Mouse (Mus musculus): ENCODE measurements at regions not wholly inside any gene's neighbourhood (a gene's known extent, or its start where the extent isn't known, plus 50 kb on each side); places are given as distances from the start of the nearest gene placed in this dataset.
A peak's percentile ranks its signal among the peaks of the same experiment; 100 is the strongest.

DNA sequence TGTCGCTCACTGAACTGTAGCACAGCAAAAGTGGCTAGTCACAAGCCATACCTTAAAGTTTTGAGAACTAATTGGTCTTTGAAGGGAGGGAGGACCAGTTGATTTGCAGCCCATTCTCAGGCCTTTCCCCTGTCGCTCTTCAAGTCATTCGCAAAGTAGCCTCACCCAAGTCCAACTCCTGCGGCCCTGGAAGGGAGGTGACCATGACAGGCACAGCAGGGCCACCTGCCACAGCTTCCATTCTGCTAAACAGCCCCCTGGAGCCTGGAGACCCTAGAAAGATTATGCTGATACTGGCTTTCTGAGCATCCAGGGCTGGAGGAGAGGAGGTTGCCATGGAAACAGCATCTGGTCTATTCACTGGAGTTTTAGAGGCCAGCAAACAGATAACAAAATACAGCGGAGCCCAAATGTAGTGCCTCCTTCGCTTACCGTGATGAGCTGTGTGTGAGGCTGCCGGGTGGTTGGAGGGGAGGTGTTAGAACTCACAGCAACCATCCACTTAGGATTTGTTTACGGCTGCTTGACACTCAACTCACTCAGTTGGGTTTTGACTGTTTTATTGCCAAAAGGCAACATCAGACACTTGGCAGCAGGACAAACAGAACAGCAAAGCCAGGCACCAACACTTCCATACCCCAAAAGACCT lies 111.3 kb upstream of the Ppp1r26 start:
- H3K36me3 ChIP-seq (ENCODE audit: inconsistent target), result no peaks in the 10 kb centered on the region
- no peak overlapping the region for H3K27ac ChIP-seq
- H3K4me3 ChIP-seq (ENCODE audit: inconsistent target), result no peak overlapping the region
- WGBS (ENCODE audit: missing documents), result 69% methylated on average over 9 of the region's 9 CpGs
- H3K79me2 ChIP-seq (ENCODE audit: inconsistent target), result no peaks in the 10 kb centered on the region

DNA sequence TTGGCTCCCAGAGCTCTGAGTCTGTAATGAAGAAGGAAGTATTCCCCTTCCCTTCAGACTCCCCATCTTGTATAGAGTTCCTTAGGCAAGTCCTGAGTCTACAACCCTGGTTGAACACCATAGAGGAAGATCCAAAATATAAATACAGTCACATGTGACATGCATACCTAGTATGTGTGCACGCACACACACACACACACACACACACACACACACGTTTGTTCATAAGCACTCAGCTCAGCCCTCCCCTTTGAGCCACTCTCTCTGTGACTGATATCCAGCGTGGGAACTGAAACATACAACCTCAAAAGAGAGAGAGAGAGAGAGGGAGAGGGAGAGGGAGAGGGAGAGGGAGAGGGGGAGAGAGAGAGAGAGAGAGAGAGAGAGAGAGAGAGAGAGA lies 110.8 kb upstream of the Ppp1r26 start:
- Histone ChIP-seq H3K27ac (no peak overlapping the region), H3K4me3 (ENCODE audit: inconsistent target) (no peak overlapping the region), H3K36me3 (ENCODE audit: inconsistent target) (no peaks in the 10 kb centered on the region), H3K79me2 (ENCODE audit: inconsistent target) (no peaks in the 10 kb centered on the region)
- 70% methylated on average over 2 of the region's 3 CpGs for WGBS (ENCODE audit: missing documents)

DNA sequence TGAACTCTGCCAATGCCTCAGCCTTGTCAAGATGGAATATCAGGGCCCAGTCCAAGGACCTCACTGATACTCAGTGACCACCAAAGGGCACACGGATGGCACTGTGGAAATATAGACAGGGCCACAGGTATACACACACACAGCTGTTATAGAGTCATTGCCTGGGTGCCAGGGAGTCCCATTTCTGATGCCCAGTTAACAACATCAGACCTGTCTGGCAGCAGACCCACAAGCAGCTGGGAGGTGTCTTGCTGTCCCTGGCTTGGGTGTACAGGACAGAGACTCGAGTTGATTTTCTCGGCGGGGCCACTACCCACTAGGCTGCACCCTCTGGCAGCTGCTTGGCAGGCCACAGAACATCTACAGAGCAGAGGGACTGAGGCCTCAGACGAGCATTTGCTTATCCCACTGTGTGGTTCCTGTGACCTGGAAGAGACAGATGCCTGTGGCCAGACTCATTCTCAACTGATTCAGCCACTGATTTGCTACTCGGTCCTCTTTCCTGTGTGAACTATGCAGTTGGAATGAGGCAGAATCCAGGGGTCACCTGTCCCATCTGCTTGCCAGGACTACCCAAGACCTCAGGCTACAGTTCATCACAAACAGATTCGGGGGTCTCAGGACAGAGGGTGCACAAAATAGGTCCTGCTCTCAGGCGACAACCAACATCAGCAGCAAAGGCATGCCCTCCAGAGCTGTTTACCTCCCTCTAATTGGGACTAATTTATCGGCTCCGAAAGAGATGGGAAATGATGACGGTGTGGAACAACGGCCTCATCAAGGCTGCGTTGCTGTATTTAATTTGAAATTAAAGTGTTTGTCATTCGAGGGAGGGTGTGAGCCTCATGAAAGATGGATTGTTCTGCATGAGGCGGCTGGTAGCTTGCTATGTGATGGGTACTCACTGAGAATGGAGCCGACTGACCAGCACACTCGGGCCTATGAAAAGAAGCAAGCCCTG lies 110.0 kb upstream of the Ppp1r26 start:
- 84% methylated on average over 17 of the region's 17 CpGs for WGBS (ENCODE audit: missing documents)
- Histone ChIP-seq H3K79me2 (ENCODE audit: inconsistent target) (no peaks in the 10 kb centered on the region), H3K36me3 (ENCODE audit: inconsistent target) (no peaks in the 10 kb centered on the region), H3K4me3 (ENCODE audit: inconsistent target) (no peak overlapping the region), H3K27ac (no peak overlapping the region)

DNA sequence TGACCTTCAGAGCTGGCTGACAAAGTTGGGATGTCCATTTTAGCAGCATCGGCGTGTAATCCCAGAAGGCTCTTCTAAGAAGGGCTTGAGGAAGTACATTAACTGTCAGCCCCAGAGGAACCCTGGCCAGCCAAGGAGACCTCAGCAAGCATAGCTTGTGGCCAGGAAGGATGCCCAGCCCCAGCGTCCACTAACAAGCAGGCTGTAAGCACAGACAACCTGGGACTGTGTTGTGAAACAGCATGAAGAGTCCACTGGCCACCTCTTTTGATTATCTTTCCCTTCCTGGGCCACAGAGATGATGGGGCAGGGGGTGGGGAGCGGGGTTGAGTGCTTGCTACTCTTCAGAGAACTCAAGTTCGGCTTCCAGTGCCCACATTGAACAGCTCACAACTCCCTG lies 109.0 kb upstream of the Ppp1r26 start:
- Histone ChIP-seq H3K36me3 (ENCODE audit: inconsistent target) (no peaks in the 10 kb centered on the region), H3K79me2 (ENCODE audit: inconsistent target) (no peaks in the 10 kb centered on the region), H3K4me3 (ENCODE audit: inconsistent target) (no peak overlapping the region), H3K27ac (no peak overlapping the region)
- 79% methylated on average over 3 of the region's 5 CpGs for WGBS (ENCODE audit: missing documents)

DNA sequence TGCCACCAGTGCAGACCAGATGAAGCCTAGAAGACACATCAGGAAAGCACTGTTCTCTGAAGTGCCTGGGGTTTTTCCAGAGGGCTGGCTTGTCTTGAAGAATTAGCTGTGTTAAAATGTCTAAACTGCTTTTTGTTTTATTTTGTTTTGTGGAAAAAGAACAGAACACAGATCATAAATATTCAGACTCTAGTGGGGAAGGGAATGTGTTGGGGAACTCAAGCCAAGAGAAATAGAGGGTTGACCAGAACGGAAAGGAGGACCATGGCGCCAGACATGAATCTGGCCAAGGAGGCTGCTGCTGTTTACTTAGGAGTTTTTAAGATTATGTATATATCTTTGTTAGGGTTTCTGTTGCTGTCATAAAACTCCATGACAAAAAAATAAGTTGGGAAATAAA lies 105.3 kb upstream of the Ppp1r26 start:
- WGBS (ENCODE audit: missing documents), result 100% methylated on average over 2 of the region's 2 CpGs
- Histone ChIP-seq H3K79me2 (ENCODE audit: inconsistent target) (no peaks in the 10 kb centered on the region), H3K4me3 (ENCODE audit: inconsistent target) (no peak overlapping the region), H3K27ac (no peak overlapping the region), H3K36me3 (ENCODE audit: inconsistent target) (no peaks in the 10 kb centered on the region)

DNA sequence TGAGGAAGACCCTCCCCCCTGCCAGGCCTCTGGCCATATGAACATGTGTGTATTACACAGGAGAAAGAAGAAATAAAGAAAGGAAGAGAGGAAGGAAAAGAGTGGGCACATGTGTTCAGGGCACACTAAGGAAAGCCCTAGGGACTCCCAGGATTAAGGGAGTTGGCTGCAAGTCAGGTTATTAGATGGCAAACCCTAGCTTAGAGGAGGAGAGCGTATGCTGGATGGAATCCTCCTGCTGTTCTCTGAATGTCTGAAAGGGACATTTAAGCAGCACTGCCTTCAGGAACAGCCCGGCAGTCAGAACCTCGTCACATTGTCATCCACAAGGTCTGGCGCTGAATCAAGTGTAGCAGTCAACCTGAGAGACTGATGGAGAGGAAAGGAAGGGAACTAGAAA lies 98.1 kb upstream of the Ppp1r26 start:
- 95% methylated on average over 4 of the region's 4 CpGs for WGBS (ENCODE audit: missing documents)
- Histone ChIP-seq H3K79me2 (ENCODE audit: inconsistent target) (no peaks in the 10 kb centered on the region), H3K36me3 (ENCODE audit: inconsistent target) (no peaks in the 10 kb centered on the region), H3K27ac (no peak overlapping the region), H3K4me3 (ENCODE audit: inconsistent target) (no peak overlapping the region)

DNA sequence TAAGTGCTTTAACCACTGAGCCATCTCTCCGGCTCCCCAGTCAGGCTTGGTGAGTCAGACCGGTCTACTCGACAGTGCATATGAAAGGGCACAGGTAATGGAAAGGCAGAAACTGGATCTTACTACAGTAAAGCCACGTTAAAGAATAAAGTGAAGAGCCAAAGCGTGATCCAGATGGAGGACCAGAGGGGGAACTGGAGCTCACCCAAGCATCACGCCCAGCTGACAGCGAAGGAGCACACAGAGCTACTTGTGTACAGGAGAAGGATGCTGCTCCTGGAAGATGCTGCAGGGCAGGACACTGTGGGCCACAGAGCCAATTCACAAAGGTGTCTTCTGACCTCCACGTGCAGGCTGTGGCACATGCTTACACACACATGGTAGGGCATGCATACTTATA lies 96.7 kb upstream of the Ppp1r26 start:
- H3K27ac ChIP-seq, result no peak overlapping the region
- WGBS (ENCODE audit: missing documents), result 88% methylated on average over 8 of the region's 8 CpGs
- H3K4me3 ChIP-seq (ENCODE audit: inconsistent target), result no peak overlapping the region
- H3K36me3 ChIP-seq (ENCODE audit: inconsistent target), result no peaks in the 10 kb centered on the region
- no peaks in the 10 kb centered on the region for H3K79me2 ChIP-seq (ENCODE audit: inconsistent target)

DNA sequence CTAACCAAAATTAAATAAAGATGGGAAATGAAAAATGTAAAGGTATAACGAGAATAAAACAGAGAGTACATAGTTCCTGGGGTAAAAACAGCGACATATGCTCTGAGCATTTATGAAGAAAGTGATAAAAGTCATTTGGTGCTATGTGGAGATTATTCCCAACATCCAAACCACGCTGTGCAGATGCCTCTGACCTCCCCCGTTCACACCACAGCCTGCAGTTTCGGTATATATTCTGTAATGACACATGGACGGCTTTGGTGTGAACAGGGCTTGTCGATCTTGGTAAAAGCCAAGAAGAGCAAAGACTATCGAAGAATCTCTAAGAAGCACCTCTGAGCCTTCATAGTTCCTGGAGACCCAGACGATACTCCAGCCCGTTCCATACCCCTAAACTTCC lies 95.2 kb upstream of the Ppp1r26 start:
- no peaks in the 10 kb centered on the region for H3K36me3 ChIP-seq (ENCODE audit: inconsistent target)
- no peak overlapping the region for H3K27ac ChIP-seq
- no peak overlapping the region for H3K4me3 ChIP-seq (ENCODE audit: inconsistent target)
- H3K79me2 ChIP-seq (ENCODE audit: inconsistent target), result no peaks in the 10 kb centered on the region
- WGBS (ENCODE audit: missing documents), result 98% methylated on average over 10 of the region's 10 CpGs

DNA sequence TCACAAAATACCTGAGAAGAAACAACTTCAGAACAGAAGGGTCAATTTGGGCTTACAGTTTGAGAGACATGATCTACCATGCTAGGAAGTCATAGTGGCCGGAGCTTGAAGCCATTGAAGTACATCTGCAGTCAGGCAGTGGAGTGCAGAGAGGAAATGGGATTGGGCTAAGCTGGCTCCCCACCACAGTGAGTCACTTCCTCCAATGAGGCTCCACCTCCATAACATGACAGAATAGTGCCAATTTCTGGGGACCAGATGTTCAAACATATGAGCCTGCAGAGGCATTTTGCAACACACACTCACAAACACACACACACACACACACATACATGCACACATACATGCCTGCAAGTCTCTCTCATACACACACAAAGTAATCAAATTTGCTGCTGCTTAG lies 93.7 kb upstream of the Ppp1r26 start:
- H3K27ac ChIP-seq, result peak overlapping the region; percentile 12
- WGBS (ENCODE audit: missing documents), result 0% methylated on average over 1 of the region's 1 CpGs
- H3K36me3 ChIP-seq (ENCODE audit: inconsistent target), result no peaks in the 10 kb centered on the region

DNA sequence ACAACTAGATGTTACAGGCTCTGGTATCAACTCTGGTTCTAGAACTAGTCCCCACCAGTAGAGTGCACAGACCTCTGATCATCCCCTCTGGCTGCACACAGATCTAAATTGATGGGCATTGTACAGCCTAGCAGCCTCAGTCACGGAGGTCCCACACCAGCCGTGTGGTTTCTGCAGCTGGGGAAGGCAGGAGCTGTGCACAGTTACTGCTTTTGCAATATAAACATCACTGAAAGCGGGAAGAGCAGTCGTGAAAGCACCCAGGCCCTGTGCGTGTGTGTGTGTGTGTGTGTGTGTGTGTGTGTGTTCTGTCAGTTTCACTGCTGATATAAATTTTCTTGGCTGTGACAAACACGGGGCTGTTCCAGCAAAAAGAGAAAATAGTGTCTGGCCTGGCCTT lies 84.4 kb upstream of the Ppp1r26 start:
- Histone ChIP-seq H3K79me2 (ENCODE audit: inconsistent target) (no peaks in the 10 kb centered on the region), H3K27ac (no peak overlapping the region), H3K36me3 (ENCODE audit: inconsistent target) (no peaks in the 10 kb centered on the region), H3K4me3 (ENCODE audit: inconsistent target) (no peak overlapping the region)
- 22% methylated on average over 6 of the region's 6 CpGs for WGBS (ENCODE audit: missing documents)

More for the DNA sequence above, 93.7 kb upstream of the Ppp1r26 start:
- no peaks in the 10 kb centered on the region for H3K79me2 ChIP-seq (ENCODE audit: inconsistent target)
- no peak overlapping the region for H3K4me3 ChIP-seq (ENCODE audit: inconsistent target)

DNA sequence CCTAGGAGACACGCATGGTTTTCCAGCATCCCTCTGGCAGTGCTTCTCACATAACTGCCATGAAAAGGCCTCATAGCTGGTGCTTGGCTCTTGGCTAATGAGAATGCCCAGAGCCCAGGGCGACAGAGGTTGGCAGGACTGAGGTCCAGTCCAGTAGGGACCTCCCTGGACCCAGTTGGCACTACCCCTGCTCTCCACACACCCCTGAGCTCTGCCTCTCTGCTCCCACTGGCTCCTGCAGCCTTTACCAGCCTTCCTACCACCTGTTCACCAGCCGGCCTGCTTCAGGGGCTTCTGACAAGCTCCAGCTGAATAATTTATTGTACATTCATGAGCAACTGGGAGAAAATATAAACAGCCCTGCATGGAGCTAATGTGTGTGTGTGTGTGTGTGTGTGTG lies 82.0 kb upstream of the Ppp1r26 start:
- WGBS (ENCODE audit: missing documents), result 100% methylated on average over 3 of the region's 3 CpGs
- Histone ChIP-seq H3K36me3 (ENCODE audit: inconsistent target) (no peaks in the 10 kb centered on the region), H3K79me2 (ENCODE audit: inconsistent target) (no peaks in the 10 kb centered on the region), H3K4me3 (ENCODE audit: inconsistent target) (no peak overlapping the region), H3K27ac (no peak overlapping the region)

DNA sequence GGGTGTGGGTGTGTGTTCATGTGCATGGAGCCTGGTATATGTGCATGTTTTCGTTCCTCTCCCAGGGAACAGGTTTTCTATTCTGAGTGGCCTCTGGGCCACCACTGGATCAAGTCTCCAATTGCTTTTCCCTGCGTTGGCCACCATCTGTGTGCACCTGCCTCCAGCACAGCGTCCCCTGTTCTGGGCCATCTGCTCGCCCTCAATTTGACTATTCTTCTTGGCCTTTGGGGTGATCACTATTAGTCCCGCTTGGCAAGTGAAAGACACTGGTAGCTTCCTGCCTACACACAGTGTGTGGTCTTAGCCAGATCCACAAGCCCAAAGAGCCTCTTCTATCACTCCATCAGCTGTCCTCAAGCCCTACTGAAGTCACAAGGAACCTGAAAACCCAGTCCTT lies 80.8 kb upstream of the Ppp1r26 start:
- Histone ChIP-seq H3K36me3 (ENCODE audit: inconsistent target) (no peaks in the 10 kb centered on the region), H3K27ac (no peak overlapping the region), H3K79me2 (ENCODE audit: inconsistent target) (no peaks in the 10 kb centered on the region), H3K4me3 (ENCODE audit: inconsistent target) (no peak overlapping the region)
- WGBS (ENCODE audit: missing documents), result 96% methylated on average over 4 of the region's 5 CpGs

DNA sequence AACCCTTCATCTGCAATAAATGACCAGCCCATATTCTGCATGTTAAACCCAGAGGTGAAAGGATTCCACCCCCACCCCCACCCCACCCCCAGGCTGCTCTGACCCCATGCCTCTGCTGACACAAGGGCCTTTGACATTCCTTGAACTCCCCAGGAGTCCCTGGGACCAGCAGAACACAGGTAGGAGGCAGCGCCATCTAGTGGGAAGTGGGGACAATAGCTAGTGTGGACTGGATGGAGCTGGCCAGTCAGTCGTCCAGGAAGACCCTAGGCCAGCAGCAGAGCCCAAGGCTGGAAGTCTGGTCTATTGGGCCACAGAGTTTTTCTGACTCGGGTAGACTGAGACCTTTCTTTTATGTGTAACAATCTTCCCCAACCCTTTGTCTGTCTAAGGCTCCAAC lies 71.8 kb upstream of the Ppp1r26 start:
- Histone ChIP-seq H3K79me2 (ENCODE audit: inconsistent target) (no peaks in the 10 kb centered on the region), H3K36me3 (ENCODE audit: inconsistent target) (no peaks in the 10 kb centered on the region), H3K4me3 (ENCODE audit: inconsistent target) (no peak overlapping the region), H3K27ac (peak overlapping the region; percentile 31; the same call in 1 of the 2 replicates)
- 12% methylated on average over 3 of the region's 3 CpGs for WGBS (ENCODE audit: missing documents)

DNA sequence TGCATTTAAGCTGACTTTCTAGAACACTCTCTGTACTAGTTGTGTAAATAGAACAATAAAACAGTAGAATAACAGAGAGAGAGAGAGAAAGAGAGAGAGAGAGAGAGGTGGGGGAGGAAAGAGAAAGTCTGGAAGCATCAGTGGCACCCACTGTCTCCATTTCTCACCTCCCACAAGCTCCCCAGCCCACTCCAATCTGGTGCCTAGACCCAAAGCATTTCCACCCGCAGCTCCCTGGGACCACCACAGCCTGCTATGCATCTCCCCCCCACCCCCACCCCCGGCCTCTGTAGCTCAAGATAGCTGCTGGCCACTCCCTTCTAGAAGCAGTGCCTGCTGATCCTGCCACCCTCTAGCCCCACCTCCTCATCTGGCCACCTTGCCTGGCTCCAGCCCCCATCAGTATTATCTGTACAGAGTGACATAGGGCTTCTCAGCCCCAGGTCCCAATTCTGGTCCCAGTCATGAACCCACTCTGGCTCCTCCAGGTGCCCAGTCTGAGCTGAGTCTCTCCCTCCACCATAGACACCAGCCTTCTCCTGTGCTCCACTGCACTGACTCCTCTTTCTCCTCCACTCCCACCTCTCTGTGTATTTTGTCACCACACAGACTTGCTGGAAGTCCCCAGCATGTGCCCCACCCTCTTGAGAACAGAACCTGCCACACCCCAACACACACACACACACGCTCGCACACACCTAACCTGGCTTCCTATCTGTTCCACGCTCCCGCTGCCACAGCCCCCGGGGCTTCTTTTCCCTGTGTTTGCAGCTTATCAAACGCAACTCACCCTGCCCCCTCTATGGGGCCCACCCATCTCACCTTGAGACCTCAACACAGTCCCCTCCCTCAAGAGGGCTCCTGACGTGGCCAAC lies 68.4 kb upstream of the Ppp1r26 start:
- H3K36me3 ChIP-seq (ENCODE audit: inconsistent target), result no peaks in the 10 kb centered on the region
- H3K4me3 ChIP-seq (ENCODE audit: inconsistent target), result no peak overlapping the region
- H3K79me2 ChIP-seq (ENCODE audit: inconsistent target), result no peaks in the 10 kb centered on the region
- WGBS (ENCODE audit: missing documents), result 87% methylated on average over 9 of the region's 9 CpGs
- no peak overlapping the region for H3K27ac ChIP-seq
